Mouse (Mus musculus) left cerebral cortex, adult 2 months (tissue): ENCODE measurements around the gene Ckap2. TPM values are rescaled to one million over a fixed set of nuclear protein-coding genes. Genes with fewer than 3 reads are reported as not detected.

Experiments used
- DNase-seq, 2 experiments: peaks; one replicate each; pipeline ENCODE4 v3.0.0; 2021 to 2022; ENCODE audit warnings: low spot score in 2 of 2, mixed read lengths in 1 of 2; ENCODE audit errors: extremely low spot score in 1 of 2
- H3K27ac ChIP-seq: fragments of 200-600 bp; 2 replicates; pipeline ENCODE4 v1.8.1; 2022
- H3K4me3 ChIP-seq: fragments of 200-600 bp; 2 replicates; pipeline ENCODE4 v1.8.1; 2022
- CTCF ChIP-seq: fragments of 200-600 bp; IDR thresholded peaks from 2 replicates; pipeline ENCODE4 v1.8.1; 2022; ENCODE audit warnings: antibody characterized with exemption, mild to moderate bottlenecking, moderate library complexity
- intact Hi-C: fragments of 180-260 bp; cut with DNase I; formaldehyde crosslinking; loops from one replicate; pipeline ENCODE4 v1.15.1; 2025
- long read RNA-seq, 2 experiments: library from polyadenylated mRNA; stranded (forward); transcript quantifications; one replicate each; pipeline ENCODE4 v2.0.0; 2021; ENCODE audit warnings: borderline mapping rate in 2 of 2
- total RNA-seq, 2 experiments: library from RNA; stranded (reverse); gene quantifications; 2 replicates each; pipeline ENCODE4 v1.2.3; 2021

The Ckap2 gene
- under 1 TPM; 0.34 to 0.70 TPM for total RNA-seq
- long read RNA-seq, experiment 1, result 0 reads
- long read RNA-seq, experiment 2, partial matches to known transcripts, result 0 of 1 reads
- long read RNA-seq, experiment 2, other reads (novel, unspliced or antisense), result 0 of 1 reads

DNA sequence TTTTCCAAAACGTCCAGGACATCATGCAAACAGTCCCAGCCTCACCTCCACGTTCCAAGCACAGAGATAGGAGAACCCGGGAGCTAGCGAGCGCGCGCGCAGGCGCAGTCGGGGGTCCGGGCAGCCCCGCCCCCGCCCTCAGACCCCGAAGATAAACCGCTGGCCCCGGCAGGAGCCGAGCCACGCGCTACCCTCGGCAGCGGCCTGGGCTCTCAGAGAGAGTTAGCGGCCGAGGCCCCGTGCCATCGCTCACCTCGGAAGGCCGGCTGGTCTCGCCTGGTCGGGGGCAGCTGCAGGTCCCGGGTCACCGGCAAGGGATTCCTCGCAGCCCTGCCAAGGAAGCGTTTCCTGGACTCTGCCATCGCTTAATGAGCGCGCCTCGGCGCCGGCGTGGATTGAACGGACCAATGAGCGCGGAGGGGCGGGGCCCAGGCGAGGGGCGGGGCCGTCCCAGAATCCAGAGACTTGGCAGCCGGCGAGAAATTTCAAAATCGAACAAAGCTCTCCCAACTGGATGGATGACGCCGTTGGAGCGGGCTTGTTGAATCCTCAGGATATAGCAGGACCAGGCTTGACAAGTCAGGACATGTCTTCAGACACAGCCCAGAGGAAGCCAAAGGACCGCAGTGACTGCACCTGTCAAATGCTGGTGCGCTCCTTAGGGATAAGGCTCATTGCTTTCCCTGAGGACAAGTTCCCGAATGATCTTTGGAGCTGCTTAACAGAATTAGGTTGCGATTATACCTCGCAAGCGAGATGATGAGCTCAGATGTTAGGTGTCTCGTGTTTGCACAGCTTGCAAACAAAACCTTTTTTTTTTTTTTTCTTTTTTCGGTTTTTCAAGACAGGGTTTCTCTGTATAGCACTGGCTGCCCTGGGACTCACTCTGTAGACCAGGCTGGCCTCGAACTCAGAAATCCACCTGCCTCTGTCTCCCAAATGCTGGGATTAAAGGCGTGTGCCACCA is at the start of gene Ckap2:
TSS of gene Ckap2 (minus strand) at position 389 of the 967 bp plus-strand sequence.
- intact Hi-C loops, result loop anchor here (2.0 kb wide), 1 partner anchor 13 kb away; no protein-coding TSS in a partner anchor
- peak; percentile 77 to 82 for DNase-seq
- no peak within 1 kb of the TSS for H3K27ac ChIP-seq
- no peak for TF ChIP-seq CTCF
- H3K4me3 ChIP-seq, result peak within 1 kb of the TSS; percentile 76

DNA sequence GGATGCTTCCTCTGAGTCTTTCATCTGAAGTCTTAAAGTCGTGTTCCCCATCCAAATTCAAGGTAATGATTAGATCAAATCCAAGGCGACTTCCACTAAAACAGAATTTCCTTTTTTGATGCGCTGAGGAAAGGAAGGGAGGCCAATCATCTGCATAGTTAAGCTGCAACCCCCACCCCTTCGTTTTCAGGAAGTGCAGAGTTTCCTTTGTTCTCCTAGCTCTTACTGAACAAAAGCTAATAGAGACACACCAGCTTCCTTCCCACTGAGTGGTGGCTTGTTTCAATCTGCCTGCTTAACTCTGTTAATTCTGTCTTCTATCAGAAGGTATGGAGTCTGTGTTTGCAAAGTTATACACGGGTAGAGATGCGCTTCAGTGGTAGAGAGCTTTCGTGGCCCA is 43.0 kb upstream of the Ckap2 start:
- peak overlapping the region; percentile 49 for H3K4me3 ChIP-seq

DNA sequence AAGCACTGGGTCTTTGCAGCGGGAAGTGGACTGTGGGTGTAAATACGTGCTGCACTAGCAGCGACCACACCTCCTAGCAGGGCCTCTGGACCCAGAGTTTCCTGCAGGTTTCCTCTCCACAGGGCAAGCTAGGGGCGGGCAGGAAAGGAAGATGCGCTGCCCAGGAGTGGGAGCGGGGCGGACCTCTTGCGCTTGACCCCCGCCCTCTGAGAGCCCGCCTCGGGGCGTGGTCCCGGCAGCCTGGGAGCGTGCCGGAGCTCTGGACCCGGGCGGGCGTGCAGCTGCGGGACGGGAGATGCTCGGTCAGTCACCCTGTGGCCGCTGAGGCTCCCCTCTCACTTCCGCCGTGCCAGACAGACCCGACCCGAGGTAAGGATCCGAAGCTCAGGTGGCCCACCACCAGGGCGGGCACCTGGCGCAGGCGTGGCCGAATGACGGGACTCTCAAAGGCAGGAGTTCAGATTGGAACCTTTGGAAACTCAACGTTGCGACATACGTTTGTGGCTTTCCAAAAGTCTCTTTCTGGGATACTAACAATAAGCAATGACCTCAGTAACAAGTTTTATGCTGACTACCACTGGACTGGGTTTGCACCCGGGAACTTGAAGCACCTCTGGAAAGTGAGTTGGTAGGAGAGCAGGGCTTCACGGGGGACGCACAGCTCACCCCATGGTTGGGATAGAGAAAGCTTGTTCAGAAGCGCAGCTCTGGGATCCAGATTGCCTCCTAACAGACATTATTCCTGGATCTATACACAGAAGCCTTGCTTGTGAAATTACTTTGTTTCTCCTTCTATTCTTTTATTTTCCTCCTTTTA is 41.6 kb upstream of the Ckap2 start, which contains the start of gene Thsd1:
TSS of gene Thsd1 (plus strand) at position 253 of the 817 bp plus-strand sequence.
- intact Hi-C loops, result no loop called here
- TF ChIP-seq CTCF, result no peak
- DNase-seq, result peak in 1 of 2 experiments; percentile 18
- H3K27ac ChIP-seq, result no peak within 1 kb of the TSS
- peak within 1 kb of the TSS; percentile 49 for H3K4me3 ChIP-seq

More for the DNA sequence above, 43.0 kb upstream of the Ckap2 start:
- no peak overlapping the region for H3K27ac ChIP-seq
- TF ChIP-seq CTCF, result no peak
- DNase-seq, result no peak
- intact Hi-C loops, result no loop called here

DNA sequence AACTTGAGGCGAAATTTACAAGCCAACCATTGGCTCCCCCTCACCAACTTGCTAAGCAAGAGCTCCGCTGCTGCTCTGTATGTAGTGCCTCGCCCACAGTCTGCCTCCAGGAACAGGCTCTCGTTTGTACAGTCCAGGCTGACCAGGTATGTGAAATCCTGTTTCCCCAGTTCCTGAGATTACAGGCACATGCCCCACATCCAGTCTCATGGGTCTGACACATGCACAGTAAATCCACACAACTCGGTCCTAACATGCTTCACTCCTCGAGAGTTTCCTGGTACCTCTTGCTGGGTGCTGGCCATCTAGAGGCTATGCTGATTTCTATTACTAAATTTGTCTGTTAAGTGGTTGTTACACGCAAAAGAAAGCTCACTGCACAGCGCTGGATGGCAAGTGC is 40.7 kb upstream of the Ckap2 start:
- TF ChIP-seq CTCF, result no peak
- no peak overlapping the region for H3K4me3 ChIP-seq
- no peak overlapping the region for H3K27ac ChIP-seq
- intact Hi-C loops, result no loop called here
- DNase-seq, result no peak

DNA sequence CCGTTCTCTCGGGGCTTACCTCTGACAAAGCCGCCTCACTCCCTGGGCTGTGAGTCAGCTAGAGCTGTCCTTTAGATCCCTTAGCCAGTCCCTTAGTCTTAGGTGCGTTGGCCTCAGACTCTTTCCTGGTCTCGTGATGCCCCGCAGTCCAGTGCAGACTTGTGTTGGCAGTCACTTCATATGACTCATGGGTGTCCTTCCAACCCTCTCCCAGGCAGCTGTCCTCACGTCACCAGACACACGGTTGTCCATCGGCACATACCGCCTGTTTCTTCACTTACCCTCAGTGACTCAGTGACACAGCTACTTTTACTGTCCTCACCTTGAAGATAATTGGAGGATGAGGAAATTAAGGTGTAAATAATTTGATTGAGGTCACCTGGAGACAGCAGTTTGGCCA is 29.2 kb upstream of the Ckap2 start:
- no peak for TF ChIP-seq CTCF
- no peak for DNase-seq
- H3K27ac ChIP-seq, result no peak overlapping the region
- intact Hi-C loops, result no loop called here
- no peak overlapping the region for H3K4me3 ChIP-seq

DNA sequence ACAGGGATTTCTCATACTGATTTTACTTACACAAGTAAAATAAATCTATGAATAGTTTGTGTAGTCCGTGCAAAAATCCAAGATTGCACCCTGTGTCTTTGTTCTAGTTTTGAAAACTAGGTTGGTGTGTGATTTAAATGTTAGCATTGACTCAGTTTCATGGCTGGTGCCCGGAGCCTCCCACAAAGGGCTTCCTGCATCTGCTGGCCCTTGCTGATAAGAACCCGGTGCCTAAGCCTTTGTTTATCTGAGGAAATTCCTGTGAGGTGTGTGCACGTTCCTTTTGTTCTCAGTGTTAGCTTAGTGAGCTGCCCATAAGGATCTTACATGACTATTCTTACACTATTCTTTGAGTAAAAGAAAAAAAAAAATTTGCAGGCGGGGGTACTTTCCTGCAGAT is 23.4 kb upstream of the Ckap2 start:
- no peak overlapping the region for H3K27ac ChIP-seq

DNA sequence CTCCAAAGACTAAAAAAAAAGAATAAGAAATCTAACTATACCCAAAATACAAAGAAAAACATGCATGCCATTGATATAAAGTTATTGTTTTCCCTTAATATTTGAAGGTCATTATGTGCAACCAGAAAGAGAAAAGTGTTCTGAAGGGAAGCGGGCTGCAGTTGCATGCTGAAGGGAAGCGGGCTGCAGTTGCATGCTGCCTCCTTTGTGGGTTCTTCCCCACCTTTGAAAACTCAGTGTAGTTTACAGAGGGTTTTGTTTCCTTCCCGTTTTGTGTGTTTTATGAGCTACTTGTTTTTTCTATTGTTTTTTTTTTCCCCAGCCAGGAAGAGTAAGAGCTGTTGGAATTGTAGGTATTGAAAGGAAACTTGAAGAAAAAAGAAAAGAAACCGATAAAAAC is 21.9 kb upstream of the Ckap2 start:
- Histone ChIP-seq H3K27ac (no peak overlapping the region), H3K4me3 (no peak overlapping the region)
- no peak for TF ChIP-seq CTCF
- no peak for DNase-seq
- intact Hi-C loops, result no loop called here

More for the DNA sequence above, 23.4 kb upstream of the Ckap2 start:
- intact Hi-C loops, result no loop called here
- no peak overlapping the region for H3K4me3 ChIP-seq
- TF ChIP-seq CTCF, result no peak
- no peak for DNase-seq

DNA sequence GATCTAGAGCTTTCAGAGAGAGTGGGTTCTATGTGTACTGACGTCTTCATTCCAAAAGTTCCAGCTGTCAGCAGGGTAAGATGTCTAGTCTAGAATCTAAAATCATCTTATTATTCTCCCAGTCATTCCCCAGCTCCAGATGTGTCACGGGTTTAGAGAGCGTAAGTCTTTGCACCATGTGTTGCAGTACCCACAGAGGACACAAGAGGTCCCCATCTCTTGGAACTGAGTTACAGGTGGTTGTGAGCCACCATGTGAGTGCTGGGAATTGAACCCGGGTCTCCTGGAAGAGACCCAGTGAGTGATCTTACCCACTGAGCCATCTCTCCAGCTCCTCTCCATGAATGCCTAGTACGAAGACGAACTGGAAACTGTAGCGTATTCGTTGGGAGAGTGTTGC is 13.9 kb upstream of the Ckap2 start:
- peak; percentile 11 for TF ChIP-seq CTCF
- Histone ChIP-seq H3K27ac (no peak overlapping the region), H3K4me3 (no peak overlapping the region)
- DNase-seq, result no peak
- intact Hi-C loops, result no loop called here

DNA sequence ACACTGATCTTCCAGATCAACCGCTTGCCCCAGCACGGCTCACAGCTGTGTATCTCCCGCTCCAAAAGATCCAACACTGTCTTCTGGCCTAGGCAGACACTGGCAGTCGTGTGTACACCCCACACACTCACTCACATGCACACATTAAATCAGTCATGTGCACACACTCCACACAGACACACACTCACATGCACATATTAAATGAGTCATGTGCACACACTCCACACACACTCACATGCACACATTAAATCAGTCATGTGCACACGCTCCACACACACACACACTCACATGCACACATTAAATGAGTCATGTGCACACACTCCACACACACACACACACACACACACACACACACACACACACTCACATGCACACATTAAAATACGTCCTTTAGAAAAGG is 12.3 kb upstream of the Ckap2 start:
- TF ChIP-seq CTCF, result no peak
- Histone ChIP-seq H3K27ac (no peak overlapping the region), H3K4me3 (no peak overlapping the region)
- intact Hi-C loops, result no loop called here
- no peak for DNase-seq

DNA sequence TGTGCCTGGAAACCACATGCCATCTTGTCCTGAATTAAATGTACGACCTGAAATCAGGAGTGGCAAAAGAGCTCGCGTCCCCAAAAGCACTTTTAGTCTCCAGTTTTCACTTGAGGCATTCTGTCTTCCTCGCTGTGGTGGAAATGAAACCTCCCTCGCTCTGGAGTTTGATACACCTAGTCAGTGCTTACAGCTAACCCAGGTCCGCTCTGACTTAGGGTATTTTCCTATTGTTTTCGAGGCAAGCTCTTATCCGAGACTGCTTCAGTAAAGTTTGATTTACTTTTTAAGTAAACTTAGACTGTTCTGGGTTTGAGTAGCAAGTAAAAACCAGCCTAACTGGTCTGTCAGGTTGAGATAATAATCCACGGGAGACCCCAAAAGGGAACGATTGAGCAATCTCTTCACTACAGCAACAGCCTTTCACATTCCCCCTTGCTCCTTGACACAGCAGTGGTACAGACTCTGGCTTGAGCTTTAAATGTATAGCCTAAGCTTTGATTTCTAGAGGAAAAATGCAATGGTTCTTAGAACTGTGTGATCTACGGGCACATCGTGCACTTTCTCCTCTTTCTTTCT is 7.9 kb upstream of the Ckap2 start:
- no peak for TF ChIP-seq CTCF
- peak overlapping the region; percentile 94 for H3K4me3 ChIP-seq
- intact Hi-C loops, result loop anchor here (2.0 kb wide), 3 partner anchors 27 to 205 kb away; partner anchors contain the start of genes Nek3 and Slc25a15
- no peak for DNase-seq
- H3K27ac ChIP-seq, result peak overlapping the region; percentile 98
